Mouse (Mus musculus): ENCODE data around the gene Pcna.
"Not testable (repeated sequence)": the region's sequence is repeated elsewhere in the genome, so short reads cannot be mapped to it uniquely, and the experiment has no call there.

Pcna gene

GRCm38 (mm10) chr2:132275527-132275926, 22.4 kb upstream of the Pcna start:
- no peak for DNase-seq

GRCm38 (mm10) chr2:132272694-132273389, 19.7 kb upstream of the Pcna start:
- no peak for DNase-seq

- DNase-seq = no peak
Measured at GRCm38 (mm10) chr2:132270331-132270951, 17.3 kb upstream of the Pcna start.

- DNase-seq = no peak
Measured at GRCm38 (mm10) chr2:132269217-132269616, 16.1 kb upstream of the Pcna start.

GRCm38 (mm10) chr2:132266086-132266485, 13.0 kb upstream of the Pcna start:
- DNase-seq = no peak

- DNase-seq = no peak
Measured at GRCm38 (mm10) chr2:132265196-132265595, 12.1 kb upstream of the Pcna start.

GRCm38 (mm10) chr2:132264266-132264710, 11.2 kb upstream of the Pcna start:
- no peak for DNase-seq

- peak; percentile 51 to 58 for DNase-seq
Measured at GRCm38 (mm10) chr2:132263421-132264265, 10.5 kb upstream of the Pcna start.

GRCm38 (mm10) chr2:132262879-132263398, 9.8 kb upstream of the Pcna start, which contains the start of gene Cds2:
TSS of gene Cds2 (plus strand) at chr2:132263148.
- peak; percentile 99 for DNase-seq

- no peak for DNase-seq
Measured at GRCm38 (mm10) chr2:132262175-132262574, 9.1 kb upstream of the Pcna start.

- no peak for DNase-seq
Measured at GRCm38 (mm10) chr2:132260601-132261000, 7.5 kb upstream of the Pcna start.

- DNase-seq = no peak
Measured at GRCm38 (mm10) chr2:132257350-132258068, 4.4 kb upstream of the Pcna start.

GRCm38 (mm10) chr2:132253603-132254002, 489 bp upstream of the Pcna start:
- DNase-seq = no peak

GRCm38 (mm10) chr2:132251911-132252310, 1.2 kb downstream of the Pcna start:
- no peak for DNase-seq

- peak; percentile 92 to 96 for DNase-seq
Measured at GRCm38 (mm10) chr2:132247539-132248313, 5.4 kb downstream of the Pcna start, which contains the start of gene Tmem230. TSS of gene Tmem230 (minus strand) at chr2:132247807.

GRCm38 (mm10) chr2:132243370-132243769, 9.7 kb downstream of the Pcna start:
- no peak for DNase-seq

GRCm38 (mm10) chr2:132240457-132240856, 12.7 kb downstream of the Pcna start:
- DNase-seq = peak; percentile 29 to 35

- DNase-seq = not testable (repeated sequence)
Measured at GRCm38 (mm10) chr2:132239434-132239833, 13.7 kb downstream of the Pcna start.

- DNase-seq = no peak
Measured at GRCm38 (mm10) chr2:132235975-132236374, 17.1 kb downstream of the Pcna start.

GRCm38 (mm10) chr2:132235291-132235690, 17.8 kb downstream of the Pcna start:
- no peak for DNase-seq

- DNase-seq = no peak
Measured at GRCm38 (mm10) chr2:132233985-132234765, 18.9 kb downstream of the Pcna start.
